Mouse (Mus musculus): ENCODE data around the gene Vldlr.

DNA sequence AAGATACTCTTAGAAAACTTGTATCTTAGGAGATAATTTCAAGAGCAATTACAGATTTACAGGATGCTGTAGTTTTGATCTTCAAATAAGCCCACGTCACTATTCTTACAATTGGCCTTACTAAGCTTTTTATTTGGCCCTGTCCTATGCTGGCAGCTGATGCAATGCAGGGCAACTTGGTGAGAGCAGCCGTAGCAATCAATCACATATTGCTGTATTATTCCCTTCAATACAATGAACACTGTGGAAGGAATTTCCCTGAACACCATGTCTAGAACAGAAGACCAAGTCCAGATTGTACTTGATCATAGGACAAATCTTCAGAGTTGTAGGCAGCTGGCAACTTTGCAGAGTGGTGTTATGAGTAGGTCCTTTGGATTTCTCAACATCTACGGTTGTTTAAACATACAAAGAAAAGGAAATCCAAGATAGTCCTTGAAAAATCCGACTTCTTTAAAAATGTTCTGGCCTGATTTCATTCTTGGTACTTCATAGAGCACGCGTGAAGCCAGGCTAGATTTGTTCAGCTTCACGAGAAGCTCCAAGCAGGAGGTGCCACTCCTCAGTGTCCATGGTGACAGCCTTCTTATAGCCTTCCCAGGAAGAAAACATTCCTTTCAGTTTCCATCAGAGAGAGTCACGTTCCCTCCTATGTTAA, 44.5 kb downstream of the Vldlr start:
- TF ChIP-seq POLR2A (IDR thresholded peaks at IDR 0.05; ENCODE audit: borderline replicate concordance, extremely low read depth, insufficient read depth, insufficient read length, poor library complexity, severe bottlenecking) (no peak), CTCF (IDR thresholded peaks at IDR 0.05; ENCODE audit: borderline replicate concordance, extremely low read depth, insufficient read depth, insufficient read length) (no peak)
